8 mouse cellular contexts compared by ENCODE assay signal in the genomic region with DNA sequence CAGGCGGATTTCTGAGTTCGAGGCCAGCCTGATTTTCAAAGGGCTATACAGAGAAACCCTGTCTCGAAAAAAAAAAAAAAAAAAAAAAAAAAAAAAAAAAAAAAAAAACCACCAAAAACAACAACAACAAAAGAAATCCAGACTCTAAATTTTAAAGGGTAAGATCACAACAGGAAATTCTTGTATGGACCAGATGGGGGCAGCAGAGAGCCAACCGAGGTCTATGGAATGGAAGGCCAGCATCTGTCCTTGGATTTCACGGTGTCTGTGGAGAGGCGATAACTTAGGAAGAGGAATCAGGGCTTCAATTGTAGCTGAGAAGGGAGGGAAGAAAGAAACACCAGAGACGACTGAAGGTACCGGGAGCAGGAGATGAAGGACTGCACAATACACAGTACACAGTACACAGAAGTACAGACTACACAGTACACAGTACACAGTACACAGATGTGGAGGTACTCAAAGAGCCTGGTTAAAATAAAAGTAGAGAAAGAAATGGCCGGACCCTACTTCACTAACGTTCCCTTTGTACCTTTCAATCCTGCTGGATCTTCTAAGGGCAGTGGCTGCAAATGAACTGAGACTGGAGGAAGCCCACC. TPM values are rescaled to one million over a fixed set of nuclear protein-coding genes. Genes with fewer than 3 reads are reported as not detected.
A peak's percentile ranks its signal among the peaks of the same experiment; 100 is the strongest.
DNase-seq lines count a peak whose midpoint lies in the region; ATAC-seq and TF ChIP-seq lines count a peak whose summit lies in the region.

No protein-coding gene starts in this region.

- ATAC-seq in hindbrain, postnatal 0 days: peak; percentile 49; the same call in 1 of the 2 replicates
- no peak for ATAC-seq in limb, embryonic 11.5 days (ENCODE audit: insufficient number of reproducible peaks, low FRiP score, low TSS enrichment, low read depth)

- no peak overlapping the region for H3K4me3 ChIP-seq in thymus, adult 2 months (ENCODE audit: control insufficient read depth, insufficient read depth, low read length)
- H3K4me3 ChIP-seq in hindbrain, postnatal 0 days (ENCODE audit: low read length): no peak overlapping the region
- H3K4me3 ChIP-seq in limb, embryonic 11.5 days (ENCODE audit: low read depth, low read length): no peak overlapping the region

- TF ChIP-seq CTCF in thymus, adult 2 months (IDR thresholded peaks at IDR 0.05; ENCODE audit: borderline replicate concordance, control insufficient read depth, extremely low read depth, insufficient read depth, low read length, poor library complexity): no peak
- peak; percentile 72 for TF ChIP-seq CTCF in hindbrain, postnatal 0 days (IDR thresholded peaks at IDR 0.05; ENCODE audit: low read depth)

- 74% methylated on average over 10 of the region's 10 CpGs for WGBS in thymus, adult 2 months
- 64% methylated on average over 10 of the region's 10 CpGs for WGBS in hindbrain, postnatal 0 days
- 69% methylated on average over 10 of the region's 10 CpGs for WGBS in limb, embryonic 11.5 days

- H3K27me3 ChIP-seq in thymus, adult 2 months (ENCODE audit: control insufficient read depth, insufficient read depth, low read length): no peaks in the 10 kb centered on the region
- H3K27me3 ChIP-seq in hindbrain, postnatal 0 days (ENCODE audit: insufficient read depth, low read length): no peaks in the 10 kb centered on the region
- H3K27me3 ChIP-seq in limb, embryonic 11.5 days (ENCODE audit: control insufficient read depth, insufficient read depth, low read length): no peaks in the 10 kb centered on the region

- H3K4me1 ChIP-seq in thymus, adult 2 months (replicated peaks; ENCODE audit: control insufficient read depth, insufficient read depth, low read length): no peaks in the 10 kb centered on the region
- H3K4me1 ChIP-seq in hindbrain, postnatal 0 days (ENCODE audit: insufficient read depth, low read length): no peaks in the 10 kb centered on the region
- H3K4me1 ChIP-seq in limb, embryonic 11.5 days (ENCODE audit: control insufficient read depth, insufficient read depth, low read length): no peaks in the 10 kb centered on the region

- no peak overlapping the region for H3K27ac ChIP-seq in thymus, adult 2 months (ENCODE audit: control insufficient read depth, insufficient read depth, low read length)
- no peak overlapping the region for H3K27ac ChIP-seq in hindbrain, postnatal 0 days
- H3K27ac ChIP-seq in limb, embryonic 11.5 days (replicated peaks; ENCODE audit: low read depth, low read length): no peak overlapping the region

- peak; percentile 59 for DNase-seq in thymus, adult 2 months
- no peak for DNase-seq in thymus, adult 18-20 months
- peak; percentile 71 to 92 for DNase-seq in adrenal gland, adult (ENCODE audit: inconsistent age in 2 of 2, low spot score in 1 of 2)
- peak; percentile 78 for DNase-seq in embryo, embryonic 10.5 days (ENCODE audit: low spot score)
- peak; percentile 75 for DNase-seq in hindbrain, postnatal 0 days (ENCODE audit: low spot score)
- DNase-seq in limb, embryonic 11.5 days (ENCODE audit: low spot score): peak; percentile 64
- DNase-seq in retina, embryonic 14.5 days (ENCODE audit: low spot score): peak; percentile 73
- DNase-seq in spleen, postnatal 14 days (ENCODE audit: low spot score in 2 of 2): no peak

- H3K36me3 ChIP-seq in thymus, adult 2 months (ENCODE audit: control insufficient read depth, insufficient read depth, low read length): no peaks in the 10 kb centered on the region
- no peaks in the 10 kb centered on the region for H3K36me3 ChIP-seq in hindbrain, postnatal 0 days (ENCODE audit: insufficient read depth, low read length)
- no peaks in the 10 kb centered on the region for H3K36me3 ChIP-seq in limb, embryonic 11.5 days (ENCODE audit: control insufficient read depth, insufficient read depth, low read length)

- no peak for TF ChIP-seq POLR2A in thymus, adult 2 months (IDR thresholded peaks at IDR 0.05; ENCODE audit: control insufficient read depth, extremely low read depth, insufficient read depth, low read length, poor library complexity)

- H3K9me3 ChIP-seq in hindbrain, postnatal 0 days (ENCODE audit: low read length): no peaks in the 10 kb centered on the region
- no peaks in the 10 kb centered on the region for H3K9me3 ChIP-seq in limb, embryonic 11.5 days (ENCODE audit: control insufficient read depth, low read length)

- H3K9ac ChIP-seq in hindbrain, postnatal 0 days (replicated peaks; ENCODE audit: low read length): no peak overlapping the region
- H3K9ac ChIP-seq in limb, embryonic 11.5 days (ENCODE audit: low read length): no peak overlapping the region

- H3K4me2 ChIP-seq in hindbrain, postnatal 0 days (ENCODE audit: low read depth, low read length): no peak overlapping the region
- no peak overlapping the region for H3K4me2 ChIP-seq in limb, embryonic 11.5 days (ENCODE audit: low read depth, severe bottlenecking)

RNA-seq across cellular contexts. Expression of a gene that starts 13.1 kb away (rescaled TPM):
- 3.4 and 5.2 TPM in 2 replicates for polyA plus RNA-seq in thymus, adult 2 months (2012; rRNA removed)
- 0.58 and 0.93 TPM in 2 replicates for total RNA-seq in hindbrain, postnatal 0 days (2014; rRNA removed)
- 0.63 and 0.67 TPM in 2 replicates for polyA plus RNA-seq in hindbrain, postnatal 0 days (2015; fragmentation: Nextera tagmentation; extraction: Ambion mirVana)
- polyA plus RNA-seq in limb, embryonic 11.5 days (2014; fragmentation: Nextera tagmentation; extraction: Ambion mirVana): 0.67 and 1.1 TPM in 2 replicates

Comparison
In these comparisons a context has a peak if more than half of its experiments do, and no peak if none do; other contexts are left out.
1. DNase-seq: peak in thymus, adult 2 months (single experiment), adrenal gland, adult (2 of 2), embryo, embryonic 10.5 days (single experiment), hindbrain, postnatal 0 days (single experiment), limb, embryonic 11.5 days (single experiment) and retina, embryonic 14.5 days (single experiment); none in thymus, adult 18-20 months (0 of 2) and spleen, postnatal 14 days (0 of 2).